Mouse (Mus musculus) neural tube, embryonic 14.5 days (tissue): ENCODE measurements around the gene Hpcal1. TPM values are rescaled to one million over a fixed set of nuclear protein-coding genes. Genes with fewer than 3 reads are reported as not detected.

Experiments used
- ATAC-seq: fragments of 200-750 bp; cut with Nextera tagmentation; 2 replicates; pipeline ENCODE4 v1.8.0; 2017; ENCODE audit warnings: low read depth, mild to moderate bottlenecking, moderate TSS enrichment, moderate library complexity
- H3K27ac ChIP-seq: fragments of 300-500 bp; sonication (generic); 2 replicates; pipeline ENCODE4 v1.5.1; 2014; ENCODE audit warnings: low read depth, mild to moderate bottlenecking, control low read depth, low read length, moderate library complexity, mixed read lengths
- H3K27me3 ChIP-seq: fragments of 300-500 bp; sonication (generic); 2 replicates; pipeline ENCODE4 v1.6.1; 2014; ENCODE audit warnings: low read length; ENCODE audit not compliant: control insufficient read depth, insufficient read depth
- H3K36me3 ChIP-seq: fragments of 300-500 bp; sonication (generic); 2 replicates; pipeline ENCODE4 v1.6.1; 2014; ENCODE audit warnings: low read length, mixed read lengths; ENCODE audit not compliant: control insufficient read depth, insufficient read depth
- H3K4me1 ChIP-seq: fragments of 300-500 bp; sonication (generic); 2 replicates; pipeline ENCODE4 v1.6.1; 2014; ENCODE audit warnings: low read length; ENCODE audit not compliant: control insufficient read depth, insufficient read depth
- H3K4me2 ChIP-seq: fragments of 300-500 bp; sonication (generic); 2 replicates; pipeline ENCODE4 v1.6.1; 2014; ENCODE audit warnings: mild to moderate bottlenecking, low read depth, low read length, control low read depth
- H3K4me3 ChIP-seq: fragments of 300-500 bp; sonication (generic); 2 replicates; pipeline ENCODE4 v1.5.1; 2014; ENCODE audit warnings: low read depth, low read length, control low read depth, mixed read lengths
- H3K9ac ChIP-seq: fragments of 300-500 bp; sonication (generic); replicated peaks from 2 replicates; pipeline ENCODE4 v1.6.1; 2014; ENCODE audit warnings: low read depth, mild to moderate bottlenecking, control low read depth, low read length, mixed read lengths
- H3K9me3 ChIP-seq: fragments of 300-500 bp; sonication (generic); 2 replicates; pipeline ENCODE4 v1.6.1; 2016; ENCODE audit warnings: low read length; ENCODE audit not compliant: control insufficient read depth
- WGBS: fragments of 180-500 bp; shearing (Covaris S2); extraction: QIAGEN DNeasy Blood & Tissue Kit; methylation state at CpG from one replicate; pipeline ENCODE4 v1.1.7; 2014; 5-methylcytosine and 5-hydroxymethylcytosine counted together
- polyA plus RNA-seq: library from polyadenylated mRNA; unstranded; fragments of >200 nt; fragmentation: Nextera tagmentation; extraction: Ambion mirVana; gene quantifications from 2 replicates; pipeline ENCODE4 v1.2.1, GENCODE M21; 2014

The Hpcal1 gene
- polyA plus RNA-seq, 1 experiment from 2014 or later: 135 TPM

- Histone ChIP-seq H3K4me1 (no peaks in the 10 kb centered on the region), H3K9ac (no peak overlapping the region), H3K27ac (no peak overlapping the region), H3K27me3 (no peaks in the 10 kb centered on the region), H3K4me2 (no peak overlapping the region), H3K4me3 (no peak overlapping the region), H3K9me3 (no peaks in the 10 kb centered on the region), H3K36me3 (no peaks in the 10 kb centered on the region)
- ATAC-seq: no peak
- 90% methylated on average over 4 of the region's 4 CpGs for WGBS
Measured at GRCm38 (mm10) chr12:17679571-17679970, 11.1 kb upstream of the Hpcal1 start.

- Histone ChIP-seq H3K4me1 (no peaks in the 10 kb centered on the region), H3K4me2 (no peak overlapping the region), H3K27me3 (no peaks in the 10 kb centered on the region), H3K4me3 (no peak overlapping the region), H3K9ac (no peak overlapping the region), H3K36me3 (no peaks in the 10 kb centered on the region), H3K27ac (no peak overlapping the region), H3K9me3 (no peaks in the 10 kb centered on the region)
- no peak for ATAC-seq
- WGBS: 88% methylated on average over 2 of the region's 2 CpGs
Measured at GRCm38 (mm10) chr12:17682161-17682560, 8.5 kb upstream of the Hpcal1 start.

GRCm38 (mm10) chr12:17684315-17684714, 6.3 kb upstream of the Hpcal1 start:
- Histone ChIP-seq H3K27me3 (no peaks in the 10 kb centered on the region), H3K4me3 (no peak overlapping the region), H3K4me1 (no peaks in the 10 kb centered on the region), H3K9ac (no peak overlapping the region), H3K36me3 (no peaks in the 10 kb centered on the region), H3K4me2 (no peak overlapping the region), H3K9me3 (no peaks in the 10 kb centered on the region), H3K27ac (no peak overlapping the region)
- WGBS: 90% methylated on average over 1 of the region's 1 CpGs
- ATAC-seq: no peak

GRCm38 (mm10) chr12:17686116-17686515, 4.5 kb upstream of the Hpcal1 start:
- no peaks in the 10 kb centered on the region for H3K27me3 ChIP-seq
- H3K9me3 ChIP-seq: no peaks in the 10 kb centered on the region
- no peak for ATAC-seq
- H3K4me3 ChIP-seq: no peak overlapping the region
- no peaks in the 10 kb centered on the region for H3K36me3 ChIP-seq
- no peak overlapping the region for H3K4me2 ChIP-seq
- H3K4me1 ChIP-seq: no peaks in the 10 kb centered on the region
- 70% methylated on average over 2 of the region's 2 CpGs for WGBS
- H3K27ac ChIP-seq: no peak overlapping the region
- no peak overlapping the region for H3K9ac ChIP-seq

- Histone ChIP-seq H3K4me3 (no peak overlapping the region), H3K36me3 (no peaks in the 10 kb centered on the region), H3K27me3 (no peaks in the 10 kb centered on the region), H3K4me2 (no peak overlapping the region), H3K9me3 (no peaks in the 10 kb centered on the region), H3K9ac (no peak overlapping the region), H3K4me1 (peaks cover 16% of the 10 kb centered on the region), H3K27ac (no peak overlapping the region)
- no peak for ATAC-seq
- WGBS: 97% methylated on average over 3 of the region's 3 CpGs
Measured at GRCm38 (mm10) chr12:17688913-17689312, 1.7 kb upstream of the Hpcal1 start.

- Histone ChIP-seq H3K9ac (peak overlapping the region; percentile 68; the same call in 1 of the 2 replicates), H3K9me3 (no peaks in the 10 kb centered on the region), H3K4me1 (peaks cover 16% of the 10 kb centered on the region), H3K36me3 (no peaks in the 10 kb centered on the region), H3K4me3 (peak overlapping the region; percentile 75), H3K27ac (no peak overlapping the region), H3K27me3 (no peaks in the 10 kb centered on the region), H3K4me2 (peak overlapping the region; percentile 97)
- WGBS: 10% methylated on average over 20 of the region's 20 CpGs
- ATAC-seq: peak; percentile 45; the same call in 1 of the 2 replicates
Measured at GRCm38 (mm10) chr12:17689931-17690563, 609 bp upstream of the Hpcal1 start.

GRCm38 (mm10) chr12:17691320-17691876, 742 bp downstream of the Hpcal1 start:
- Histone ChIP-seq H3K9me3 (no peaks in the 10 kb centered on the region), H3K36me3 (no peaks in the 10 kb centered on the region), H3K27me3 (no peaks in the 10 kb centered on the region), H3K4me1 (peaks cover 16% of the 10 kb centered on the region), H3K9ac (peak overlapping the region; percentile 68), H3K4me3 (peak overlapping the region; percentile 75), H3K27ac (no peak overlapping the region; the same call in 1 of the 2 replicates), H3K4me2 (peak overlapping the region; percentile 97)
- WGBS: under 1% methylated on average over 30 of the region's 30 CpGs
- ATAC-seq: peak; percentile 47

- WGBS: under 1% methylated on average over 23 of the region's 23 CpGs
- H3K4me2 ChIP-seq: peak overlapping the region; percentile 97
- no peaks in the 10 kb centered on the region for H3K9me3 ChIP-seq
- H3K4me1 ChIP-seq: peaks cover 16% of the 10 kb centered on the region
- peak overlapping the region; percentile 75 for H3K4me3 ChIP-seq
- no peak for ATAC-seq
- no peaks in the 10 kb centered on the region for H3K27me3 ChIP-seq
- H3K27ac ChIP-seq: no peak overlapping the region; the same call in 1 of the 2 replicates
- no peaks in the 10 kb centered on the region for H3K36me3 ChIP-seq
- peak overlapping the region; percentile 68 for H3K9ac ChIP-seq
Measured at GRCm38 (mm10) chr12:17691891-17692321, 1.2 kb downstream of the Hpcal1 start.

- ATAC-seq: no peak
- WGBS: 32% methylated on average over 5 of the region's 5 CpGs
- no peak overlapping the region for H3K27ac ChIP-seq
Measured at GRCm38 (mm10) chr12:17692356-17692755, 1.7 kb downstream of the Hpcal1 start.

More at GRCm38 (mm10) chr12:17692356-17692755, 1.7 kb downstream of the Hpcal1 start:
- peak overlapping the region; percentile 97 for H3K4me2 ChIP-seq
- H3K4me1 ChIP-seq: peaks cover 16% of the 10 kb centered on the region
- peak overlapping the region; percentile 75 for H3K4me3 ChIP-seq
- H3K27me3 ChIP-seq: no peaks in the 10 kb centered on the region
- H3K9me3 ChIP-seq: no peaks in the 10 kb centered on the region
- H3K9ac ChIP-seq: no peak overlapping the region; the same call in 1 of the 2 replicates
- H3K36me3 ChIP-seq: no peaks in the 10 kb centered on the region
